Mouse (Mus musculus): Measurements from ENCODE around the gene Hectd2. TPM values are rescaled to one million over a fixed set of nuclear protein-coding genes. Genes with fewer than 3 reads are reported as not detected.
A peak's percentile ranks its signal among the peaks of the same experiment; 100 is the strongest.

Gene Hectd2
- polyA plus RNA-seq, 1 experiment from 2014 or later = 1.9 TPM

DNA sequence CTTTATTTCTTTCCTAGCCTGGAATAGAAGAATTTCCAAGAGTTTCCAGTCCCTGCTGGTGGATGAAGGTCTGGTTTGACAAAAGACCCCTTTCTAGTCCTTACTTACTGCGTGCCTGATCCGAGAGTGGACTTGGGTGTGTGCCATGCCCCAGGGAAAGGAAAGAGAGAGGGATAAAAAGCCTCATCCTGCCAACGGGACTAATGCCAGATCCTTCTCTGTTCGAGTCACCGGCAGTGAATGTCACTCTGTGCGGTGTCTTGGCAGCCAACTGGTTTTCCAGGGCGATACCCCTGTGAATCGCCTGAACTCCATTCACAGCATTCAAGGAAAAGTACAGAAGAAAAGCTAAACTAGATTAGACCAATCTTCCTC lies 19.7 kb upstream of the Hectd2 start:
- WGBS = 25% methylated on average over 8 of the region's 8 CpGs
- Histone ChIP-seq H3K9me3 (ENCODE audit: low read length) (no peaks in the 10 kb centered on the region), H3K4me2 (replicated peaks; ENCODE audit: low read depth, low read length) (peak overlapping the region; percentile 48), H3K9ac (replicated peaks; ENCODE audit: low read length) (0 out of 2 replicates have a peak overlapping the region, but pooled peaks have one; percentile 5), H3K36me3 (ENCODE audit: insufficient read depth, low read length) (no peaks in the 10 kb centered on the region), H3K27me3 (ENCODE audit: insufficient read depth, low read length) (no peaks in the 10 kb centered on the region), H3K27ac (ENCODE audit: low read length) (no peak overlapping the region), H3K4me3 (ENCODE audit: low read length) (no peak overlapping the region), H3K4me1 (ENCODE audit: insufficient read depth, low read length) (peaks cover 12% of the 10 kb centered on the region; the same call in 1 of the 2 replicates)
- 0 out of 2 replicates have a peak, but pooled peaks have one; percentile 32 for ATAC-seq (ENCODE audit: low FRiP score, low TSS enrichment)

DNA sequence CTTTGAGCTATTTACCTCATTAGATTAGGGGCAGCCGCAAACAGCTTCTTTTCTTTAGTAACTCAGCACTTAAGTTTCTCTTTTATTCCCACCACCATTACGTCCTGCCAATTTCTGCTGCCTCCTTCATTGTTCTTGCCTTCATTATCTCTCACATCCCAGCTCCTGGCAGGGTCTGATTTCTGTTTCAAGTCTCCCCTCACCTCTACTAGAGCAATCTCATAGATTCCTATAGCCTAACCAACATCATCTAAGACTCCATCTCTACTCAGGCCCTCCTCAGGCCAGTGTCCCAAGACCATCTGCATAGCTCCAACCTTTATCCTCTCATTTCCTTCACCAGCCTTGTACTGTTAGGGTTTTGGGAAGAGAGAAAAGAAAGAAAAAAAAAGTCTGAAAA lies 19.3 kb upstream of the Hectd2 start:
- Histone ChIP-seq H3K9me3 (ENCODE audit: low read length) (no peaks in the 10 kb centered on the region), H3K9ac (replicated peaks; ENCODE audit: low read length) (no peak overlapping the region), H3K4me2 (replicated peaks; ENCODE audit: low read depth, low read length) (0 out of 2 replicates have a peak overlapping the region, but pooled peaks have one; percentile 48), H3K4me1 (ENCODE audit: insufficient read depth, low read length) (peaks cover 12% of the 10 kb centered on the region; the same call in 1 of the 2 replicates), H3K27ac (ENCODE audit: low read length) (no peak overlapping the region), H3K36me3 (ENCODE audit: insufficient read depth, low read length) (no peaks in the 10 kb centered on the region), H3K4me3 (ENCODE audit: low read length) (no peak overlapping the region), H3K27me3 (ENCODE audit: insufficient read depth, low read length) (no peaks in the 10 kb centered on the region)
- 52% methylated on average over 2 of the region's 2 CpGs for WGBS
- no peak for ATAC-seq (ENCODE audit: low FRiP score, low TSS enrichment)

DNA sequence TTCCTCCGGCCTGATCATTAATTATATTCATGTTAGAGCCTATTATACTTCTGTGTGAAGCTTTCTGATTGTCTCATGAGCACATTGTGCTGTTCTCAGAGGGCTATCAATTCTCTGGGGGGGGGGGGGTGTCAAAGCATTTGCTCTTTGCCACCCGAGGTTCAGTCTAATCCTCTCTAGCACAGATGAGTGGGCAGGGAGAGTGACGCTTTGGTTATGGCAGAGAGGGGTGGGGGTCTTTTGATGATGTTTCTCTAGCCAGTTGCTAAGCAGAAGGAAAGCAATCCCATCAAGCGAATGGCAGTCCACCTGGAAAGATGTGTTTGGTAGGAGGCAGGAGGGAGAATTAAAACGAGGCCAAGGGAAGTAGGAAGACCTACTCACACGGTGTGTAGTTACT lies 18.6 kb upstream of the Hectd2 start:
- Histone ChIP-seq H3K9me3 (ENCODE audit: low read length) (no peaks in the 10 kb centered on the region), H3K4me3 (ENCODE audit: low read length) (no peak overlapping the region), H3K27ac (ENCODE audit: low read length) (no peak overlapping the region), H3K4me2 (replicated peaks; ENCODE audit: low read depth, low read length) (no peak overlapping the region), H3K4me1 (ENCODE audit: insufficient read depth, low read length) (peaks cover 12% of the 10 kb centered on the region; the same call in 1 of the 2 replicates), H3K9ac (replicated peaks; ENCODE audit: low read length) (no peak overlapping the region), H3K36me3 (ENCODE audit: insufficient read depth, low read length) (no peaks in the 10 kb centered on the region), H3K27me3 (ENCODE audit: insufficient read depth, low read length) (no peaks in the 10 kb centered on the region)
- ATAC-seq (ENCODE audit: low FRiP score, low TSS enrichment) = no peak
- 27% methylated on average over 6 of the region's 6 CpGs for WGBS

DNA sequence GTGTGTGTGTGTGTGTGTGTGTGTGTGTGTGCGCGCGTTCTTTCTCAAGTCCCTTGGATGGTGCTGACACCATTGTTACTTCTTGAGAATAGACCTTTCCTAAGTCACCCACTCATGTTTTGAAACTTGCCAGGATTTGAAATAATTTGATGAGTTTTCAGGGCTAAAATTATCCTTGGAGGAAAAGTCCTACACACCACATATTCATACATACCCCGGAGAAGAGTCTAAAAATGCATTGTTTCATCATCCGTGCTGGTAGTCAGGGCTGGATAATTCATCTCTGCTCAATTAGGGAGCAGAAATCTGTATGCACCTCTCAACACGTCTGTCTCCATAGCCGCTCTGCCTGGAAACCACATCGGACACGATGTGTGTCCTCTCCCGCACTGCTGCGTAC lies 17.5 kb upstream of the Hectd2 start:
- no peak overlapping the region for H3K4me3 ChIP-seq (ENCODE audit: low read length)
- H3K9ac ChIP-seq (replicated peaks; ENCODE audit: low read length) = no peak overlapping the region
- ATAC-seq (ENCODE audit: low FRiP score, low TSS enrichment) = no peak
- WGBS = 92% methylated on average over 11 of the region's 11 CpGs
- peaks cover 12% of the 10 kb centered on the region; the same call in 1 of the 2 replicates for H3K4me1 ChIP-seq (ENCODE audit: insufficient read depth, low read length)
- H3K4me2 ChIP-seq (replicated peaks; ENCODE audit: low read depth, low read length) = no peak overlapping the region
- no peaks in the 10 kb centered on the region for H3K9me3 ChIP-seq (ENCODE audit: low read length)
- no peaks in the 10 kb centered on the region for H3K27me3 ChIP-seq (ENCODE audit: insufficient read depth, low read length)
- no peaks in the 10 kb centered on the region for H3K36me3 ChIP-seq (ENCODE audit: insufficient read depth, low read length)
- H3K27ac ChIP-seq (ENCODE audit: low read length) = no peak overlapping the region

DNA sequence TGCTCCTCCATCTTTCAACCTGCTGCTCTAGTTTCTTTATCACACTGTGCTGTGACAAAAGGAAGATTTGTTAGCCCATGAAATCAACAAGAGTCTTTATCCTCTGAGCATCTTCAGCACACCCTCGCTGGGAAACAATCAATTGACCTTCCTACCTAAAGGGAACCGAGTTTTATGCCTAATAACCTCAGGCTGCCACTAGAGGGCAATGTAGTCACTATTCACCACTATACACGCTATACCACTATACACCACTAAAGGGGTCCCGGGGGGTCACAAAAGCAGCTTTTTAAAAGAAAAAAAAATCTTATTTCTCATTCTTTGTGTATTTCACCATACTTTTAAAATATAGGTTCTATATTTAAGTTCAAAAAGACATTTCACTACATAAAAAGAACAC lies 15.9 kb upstream of the Hectd2 start:
- Histone ChIP-seq H3K4me3 (ENCODE audit: low read length) (no peak overlapping the region), H3K27me3 (ENCODE audit: insufficient read depth, low read length) (no peaks in the 10 kb centered on the region), H3K27ac (ENCODE audit: low read length) (no peak overlapping the region), H3K4me2 (replicated peaks; ENCODE audit: low read depth, low read length) (no peak overlapping the region), H3K9ac (replicated peaks; ENCODE audit: low read length) (no peak overlapping the region), H3K9me3 (ENCODE audit: low read length) (no peaks in the 10 kb centered on the region), H3K4me1 (ENCODE audit: insufficient read depth, low read length) (peaks cover 12% of the 10 kb centered on the region; the same call in 1 of the 2 replicates), H3K36me3 (ENCODE audit: insufficient read depth, low read length) (no peaks in the 10 kb centered on the region)
- peak; percentile 58; the same call in 1 of the 2 replicates for ATAC-seq (ENCODE audit: low FRiP score, low TSS enrichment)
- WGBS = 9% methylated on average over 4 of the region's 4 CpGs

DNA sequence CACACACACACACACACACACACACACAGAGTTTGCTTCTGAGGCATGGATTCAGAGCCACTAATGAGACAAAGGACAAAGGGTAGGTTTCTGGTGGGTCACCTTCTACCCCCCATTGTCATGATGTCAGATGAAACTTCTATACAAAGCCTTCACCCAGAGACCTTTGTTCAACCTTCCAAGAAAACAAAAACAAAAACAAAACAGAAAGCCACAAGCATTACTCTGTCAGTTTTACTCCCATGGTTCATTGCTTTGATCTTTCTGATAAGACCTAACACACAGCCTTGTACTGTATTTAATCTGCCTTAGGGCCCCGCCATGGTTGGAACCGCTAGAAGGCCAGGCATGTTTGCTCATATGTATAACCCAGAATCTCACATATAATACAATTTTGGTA lies 15.1 kb upstream of the Hectd2 start:
- Histone ChIP-seq H3K27ac (ENCODE audit: low read length) (no peak overlapping the region), H3K4me1 (ENCODE audit: insufficient read depth, low read length) (peaks cover 7% of the 10 kb centered on the region; the same call in 1 of the 2 replicates), H3K9me3 (ENCODE audit: low read length) (no peaks in the 10 kb centered on the region), H3K4me3 (ENCODE audit: low read length) (no peak overlapping the region), H3K4me2 (replicated peaks; ENCODE audit: low read depth, low read length) (no peak overlapping the region), H3K9ac (replicated peaks; ENCODE audit: low read length) (no peak overlapping the region), H3K36me3 (ENCODE audit: insufficient read depth, low read length) (no peaks in the 10 kb centered on the region), H3K27me3 (ENCODE audit: insufficient read depth, low read length) (no peaks in the 10 kb centered on the region)
- 74% methylated on average over 2 of the region's 2 CpGs for WGBS
- ATAC-seq (ENCODE audit: low FRiP score, low TSS enrichment) = no peak

DNA sequence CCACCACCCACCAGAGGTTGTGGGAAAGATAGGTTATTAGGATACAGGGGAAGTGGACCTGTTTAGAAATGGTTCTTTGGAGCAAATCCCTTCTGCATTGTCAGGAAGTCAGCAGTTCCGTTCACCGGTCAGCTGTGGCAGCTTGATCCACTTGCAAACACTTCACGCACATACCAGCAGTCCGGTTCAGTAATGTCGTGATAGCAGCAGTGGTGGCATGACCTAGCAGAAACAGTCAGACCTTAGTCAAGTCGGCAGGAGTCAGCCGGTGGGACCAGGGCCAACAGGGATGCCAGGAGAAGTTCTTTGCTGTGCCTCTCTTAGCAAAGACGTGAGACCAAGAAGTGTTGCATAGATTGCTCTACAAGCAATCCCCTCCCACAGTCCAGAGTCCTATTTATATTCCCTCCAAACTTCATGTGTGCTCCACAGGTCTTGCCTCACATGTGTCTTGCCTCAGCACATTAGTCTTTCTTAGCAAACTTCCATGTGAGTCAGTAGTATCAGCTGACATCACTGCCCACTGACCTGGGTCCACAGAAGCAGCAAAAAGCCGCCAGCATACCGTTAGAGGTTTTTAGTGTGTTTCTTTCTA lies 14.3 kb upstream of the Hectd2 start:
- Histone ChIP-seq H3K9ac (replicated peaks; ENCODE audit: low read length) (no peak overlapping the region), H3K36me3 (ENCODE audit: insufficient read depth, low read length) (no peaks in the 10 kb centered on the region), H3K27ac (ENCODE audit: low read length) (no peak overlapping the region), H3K4me2 (replicated peaks; ENCODE audit: low read depth, low read length) (no peak overlapping the region), H3K27me3 (ENCODE audit: insufficient read depth, low read length) (0 out of 2 replicates have a peak, but pooled peaks cover 4% of the 10 kb centered on the region), H3K4me1 (ENCODE audit: insufficient read depth, low read length) (peaks cover 4% of the 10 kb centered on the region; the same call in 1 of the 2 replicates), H3K4me3 (ENCODE audit: low read length) (no peak overlapping the region), H3K9me3 (ENCODE audit: low read length) (no peaks in the 10 kb centered on the region)
- no peak for ATAC-seq (ENCODE audit: low FRiP score, low TSS enrichment)
- WGBS = 62% methylated on average over 10 of the region's 10 CpGs

DNA sequence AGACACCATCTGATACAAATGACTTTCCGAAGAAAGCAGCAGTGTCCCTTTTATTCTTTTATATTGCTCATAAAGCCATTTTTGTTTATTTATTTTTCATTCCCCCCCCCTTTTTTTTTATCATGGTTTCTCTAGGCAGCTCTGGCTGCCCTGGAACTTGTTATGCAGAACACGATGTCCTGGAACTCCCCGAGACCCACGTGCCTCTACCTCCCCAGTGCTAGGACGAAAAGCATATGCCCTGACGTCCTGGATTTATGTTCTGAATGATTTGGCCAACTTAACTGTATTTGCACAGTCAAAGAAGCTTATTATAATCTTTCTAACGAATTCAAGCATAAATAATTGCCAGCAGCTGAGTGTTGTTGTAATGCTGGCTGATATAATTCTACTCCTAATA lies 13.7 kb upstream of the Hectd2 start:
- Histone ChIP-seq H3K27me3 (ENCODE audit: insufficient read depth, low read length) (0 out of 2 replicates have a peak, but pooled peaks cover 4% of the 10 kb centered on the region), H3K27ac (ENCODE audit: low read length) (no peak overlapping the region), H3K9me3 (ENCODE audit: low read length) (no peaks in the 10 kb centered on the region), H3K4me2 (replicated peaks; ENCODE audit: low read depth, low read length) (no peak overlapping the region), H3K9ac (replicated peaks; ENCODE audit: low read length) (no peak overlapping the region), H3K4me1 (ENCODE audit: insufficient read depth, low read length) (peaks cover 2% of the 10 kb centered on the region; the same call in 1 of the 2 replicates), H3K4me3 (ENCODE audit: low read length) (no peak overlapping the region), H3K36me3 (ENCODE audit: insufficient read depth, low read length) (no peaks in the 10 kb centered on the region)
- WGBS = 74% methylated on average over 7 of the region's 7 CpGs
- ATAC-seq (ENCODE audit: low FRiP score, low TSS enrichment) = no peak

DNA sequence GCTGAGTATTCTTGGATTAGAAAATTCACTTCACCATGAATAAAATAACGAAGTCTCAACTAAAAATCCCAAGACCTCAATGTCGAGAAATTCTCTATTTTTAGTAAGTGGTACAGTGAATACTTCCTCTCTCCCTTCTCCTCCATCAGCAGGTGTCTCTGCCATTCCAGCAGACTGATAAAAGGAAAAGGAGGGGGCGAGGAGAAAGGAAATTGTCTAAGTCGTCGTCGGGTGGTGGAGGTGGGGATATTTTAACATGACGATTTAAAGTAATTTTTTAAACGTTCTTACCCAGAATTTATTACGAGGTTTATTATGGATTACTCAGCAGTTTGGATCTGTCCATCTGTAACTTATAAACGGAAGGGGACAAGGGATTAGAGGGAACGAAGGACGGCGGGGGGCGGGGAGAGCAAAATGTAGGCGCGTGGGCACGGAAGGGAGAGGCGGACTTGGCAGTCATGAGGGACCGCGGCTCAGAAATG lies 836 bp upstream of the Hectd2 start:
- WGBS = 4% methylated on average over 20 of the region's 20 CpGs
- H3K4me3 ChIP-seq (ENCODE audit: low read length) = peak overlapping the region; percentile 61
- ATAC-seq (ENCODE audit: low FRiP score, low TSS enrichment) = no peak

More for the DNA sequence above, 836 bp upstream of the Hectd2 start:
- H3K36me3 ChIP-seq (ENCODE audit: insufficient read depth, low read length) = no peaks in the 10 kb centered on the region
- H3K4me2 ChIP-seq (replicated peaks; ENCODE audit: low read depth, low read length) = peak overlapping the region; percentile 78
- no peaks in the 10 kb centered on the region for H3K4me1 ChIP-seq (ENCODE audit: insufficient read depth, low read length)
- no peak overlapping the region for H3K27ac ChIP-seq (ENCODE audit: low read length)
- peak overlapping the region; percentile 72 for H3K9ac ChIP-seq (replicated peaks; ENCODE audit: low read length)
- H3K9me3 ChIP-seq (ENCODE audit: low read length) = no peaks in the 10 kb centered on the region
- peaks cover 10% of the 10 kb centered on the region for H3K27me3 ChIP-seq (ENCODE audit: insufficient read depth, low read length)
